Mouse (Mus musculus): Measurements from ENCODE around the gene Dap3.
"Not testable (repeated sequence)": the region's sequence is repeated elsewhere in the genome, so short reads cannot be mapped to it uniquely, and the experiment has no call there.

The Dap3 gene

DNA sequence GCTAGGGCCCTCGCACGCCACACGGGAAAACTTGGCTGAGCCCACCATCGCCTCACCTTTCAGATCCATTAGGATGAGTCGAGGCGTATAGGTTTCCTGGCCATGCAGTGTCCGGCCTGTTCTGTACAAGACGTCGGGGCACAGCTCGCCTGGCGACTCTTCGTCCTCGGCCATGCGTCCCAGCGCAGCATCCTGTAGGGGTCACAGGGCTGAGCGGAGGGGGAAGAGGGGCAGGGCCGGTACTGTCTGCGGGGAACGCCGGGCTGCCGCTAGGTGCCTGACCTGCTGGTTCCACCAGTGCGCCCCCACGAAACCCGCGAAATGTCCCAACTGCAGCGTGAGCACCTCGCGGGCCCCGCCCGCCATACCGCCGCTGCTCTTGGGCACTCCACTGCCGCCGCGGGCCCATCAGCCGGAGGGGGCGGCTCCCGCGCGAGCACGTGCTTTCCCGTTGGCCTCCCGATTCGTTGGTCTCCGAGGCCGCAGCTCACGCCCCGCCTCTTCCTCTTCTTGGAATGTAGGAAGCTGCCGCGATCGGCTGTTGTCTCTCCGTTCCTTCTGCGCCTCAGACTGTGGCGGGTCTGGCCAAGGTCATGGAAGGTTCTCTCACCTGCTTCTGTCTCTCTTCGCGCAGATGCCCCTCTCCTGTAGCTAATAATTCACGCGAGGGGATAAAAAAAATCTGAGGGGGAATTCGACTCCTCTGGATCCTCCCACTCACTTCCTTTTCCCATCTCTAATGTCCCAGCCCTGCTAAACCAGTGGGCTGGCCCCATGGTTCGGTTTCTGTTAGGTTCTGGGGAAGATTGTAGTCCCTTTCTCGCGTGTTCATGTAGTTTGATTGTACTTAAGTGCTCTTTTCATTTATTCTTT, 37.2 kb downstream of the Dap3 start, which contains the start of gene Msto1:
Msto1 (minus strand) TSS at position 489 of the 873 bp plus-strand sequence.
- DNase-seq (ENCODE audit: low spot score in 2 of 2), result peak; percentile 92 to 94

- no peak for DNase-seq (ENCODE audit: low spot score in 2 of 2)
These were observed 38.4 kb downstream of the Dap3 start for GRCm38 (mm10) chr3:88912585-88912984.

- DNase-seq (ENCODE audit: low spot score in 2 of 2), result no peak
These were observed 44.4 kb downstream of the Dap3 start for GRCm38 (mm10) chr3:88906393-88907159.

DNA sequence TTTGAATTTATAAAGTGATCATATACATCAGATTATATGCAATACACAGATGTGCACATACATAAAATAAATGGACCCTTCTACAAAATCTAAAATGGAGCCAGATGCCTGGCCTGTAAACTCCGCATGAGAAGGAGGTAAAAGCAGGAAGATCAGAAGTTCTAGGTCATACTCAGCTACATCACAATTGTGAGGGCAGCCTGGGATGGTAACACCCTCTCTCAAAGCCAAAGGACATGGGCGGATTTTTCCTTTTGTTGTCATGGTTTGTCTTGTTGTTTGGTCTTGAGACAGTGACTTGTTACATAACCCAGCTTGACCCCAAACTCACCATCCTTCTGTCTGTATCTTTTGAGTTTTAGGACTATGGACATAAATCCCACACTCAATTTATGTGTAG, 45.2 kb downstream of the Dap3 start:
- DNase-seq (ENCODE audit: low spot score in 2 of 2), result no peak

- DNase-seq (ENCODE audit: low spot score in 2 of 2), result no peak
These were observed 45.8 kb downstream of the Dap3 start for GRCm38 (mm10) chr3:88905209-88905608.

- no peak for DNase-seq (ENCODE audit: low spot score in 2 of 2)
These were observed 46.2 kb downstream of the Dap3 start for GRCm38 (mm10) chr3:88904803-88905202.

- DNase-seq (ENCODE audit: low spot score in 2 of 2), result not testable (repeated sequence)
These were observed 58.0 kb downstream of the Dap3 start for GRCm38 (mm10) chr3:88893011-88893410.

DNA sequence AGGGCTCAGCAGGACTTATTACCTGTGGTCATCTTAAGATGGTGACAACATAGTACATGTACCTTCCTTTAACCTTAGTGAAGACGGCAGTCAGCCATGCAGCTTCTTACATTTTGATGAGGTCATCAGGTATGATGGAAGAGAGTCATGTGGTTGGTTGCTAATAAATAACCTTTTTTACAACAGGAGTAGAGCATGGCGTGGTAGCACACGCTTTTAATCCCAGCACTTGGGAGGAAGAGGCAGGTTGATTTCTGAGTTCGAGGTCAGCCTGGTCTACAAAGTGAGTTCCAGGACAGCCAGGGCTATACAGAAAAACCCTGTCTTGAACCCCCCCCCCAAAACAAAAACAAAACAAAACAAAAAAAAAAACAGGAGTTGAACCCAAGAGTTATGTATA, 68.4 kb downstream of the Dap3 start:
- not testable (repeated sequence) for DNase-seq (ENCODE audit: low spot score in 2 of 2)
